Mouse (Mus musculus) retina, postnatal 1 day (tissue): ENCODE results near the gene Rps3a1.
"Not testable (repeated sequence)": the region's sequence is repeated elsewhere in the genome, so short reads cannot be mapped to it uniquely, and the experiment has no call there.

Source experiments
- DNase-seq: peaks from one replicate; pipeline ENCODE4 v3.0.0-alpha.2; 2012

Gene Rps3a1

DNA sequence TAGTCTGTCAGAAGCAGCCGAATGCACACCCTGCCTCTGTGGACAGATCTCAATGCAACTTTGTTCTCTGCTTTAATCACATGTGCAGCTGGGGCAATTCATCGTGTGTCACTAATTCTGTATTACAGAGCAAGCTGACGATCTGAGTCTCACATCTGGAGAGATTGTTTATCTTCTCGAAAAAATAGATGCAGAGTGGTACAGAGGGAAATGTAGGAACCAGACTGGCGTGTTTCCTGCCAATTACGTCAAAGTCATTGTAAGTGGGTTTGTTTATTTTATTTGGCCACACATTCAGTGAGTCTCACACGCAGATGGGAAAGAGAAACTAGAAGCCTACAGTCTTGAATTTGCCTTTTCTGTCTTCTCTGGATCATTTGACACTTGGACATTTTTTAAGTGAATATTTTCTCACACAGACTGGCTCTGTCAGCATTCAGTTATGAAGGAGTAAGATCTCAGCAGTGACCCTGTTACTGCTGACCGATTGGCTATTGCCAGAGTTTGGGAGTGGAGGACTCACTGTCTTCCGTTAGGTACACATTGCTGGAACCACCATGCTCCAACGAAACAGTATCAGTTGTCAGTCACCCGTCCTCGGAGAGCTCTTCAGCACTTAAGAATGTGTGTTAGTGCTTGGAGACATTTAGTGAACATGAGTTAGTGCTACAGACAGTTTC, 27.7 kb downstream of the Rps3a1 start:
- no peak for DNase-seq

DNA sequence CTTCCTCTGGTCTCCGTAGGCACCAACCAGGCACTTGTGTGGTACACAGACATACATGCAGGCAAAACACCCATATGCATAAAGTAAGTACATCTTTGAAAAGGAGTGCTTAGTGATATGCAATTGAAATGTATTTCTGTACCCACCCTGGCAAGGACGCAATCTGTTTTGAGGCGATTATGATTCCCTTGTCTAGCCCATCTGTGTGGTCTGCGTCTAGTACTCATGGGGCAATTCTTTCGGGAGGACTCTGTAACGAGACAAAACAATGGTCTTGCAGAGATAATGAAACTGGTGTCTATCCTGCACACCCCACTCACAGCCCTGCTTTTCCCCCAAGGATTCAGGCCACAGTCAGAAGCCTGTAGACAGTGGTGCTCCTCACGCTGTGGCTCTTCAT, 29.7 kb downstream of the Rps3a1 start:
- DNase-seq = no peak

DNA sequence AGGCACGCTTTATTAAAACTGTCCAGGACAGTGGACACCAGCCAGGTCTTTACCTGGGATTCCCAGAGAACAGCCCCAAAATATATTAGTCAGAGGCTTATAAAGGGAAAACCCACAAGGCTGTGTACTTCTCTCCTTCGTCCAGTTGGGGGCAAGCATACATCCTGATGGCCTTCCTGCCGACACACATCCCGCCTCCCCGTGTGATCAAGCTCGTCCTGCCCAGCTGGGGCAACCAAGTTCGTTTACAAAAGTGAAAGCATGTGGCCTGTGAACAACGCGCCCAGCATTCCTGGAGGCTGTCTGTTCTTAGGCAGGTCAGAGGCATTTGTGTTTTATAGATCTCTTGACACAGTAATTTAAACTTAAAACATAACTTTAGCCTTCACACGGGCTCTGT, 32.4 kb downstream of the Rps3a1 start:
- peak; percentile 71 for DNase-seq

DNA sequence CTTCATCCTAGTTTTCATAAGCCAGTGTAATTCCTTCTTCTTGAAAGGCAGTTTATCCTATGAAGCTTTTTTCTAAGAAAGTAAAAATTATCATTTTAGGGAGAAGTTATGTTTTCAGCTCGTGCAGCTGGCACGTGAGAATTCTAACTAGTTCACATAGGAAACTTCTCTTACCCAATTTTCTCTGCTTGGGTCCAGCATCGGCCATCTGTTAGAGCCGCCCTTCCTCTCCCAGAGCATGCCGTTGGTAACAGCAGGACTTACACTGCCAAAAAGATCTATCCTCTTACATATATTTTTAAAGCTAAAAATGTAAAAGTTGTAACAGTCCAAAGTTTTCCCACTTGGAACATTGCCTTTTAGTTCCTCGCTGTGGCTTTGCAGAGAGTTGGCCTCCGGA, 33.4 kb downstream of the Rps3a1 start:
- no peak for DNase-seq

DNA sequence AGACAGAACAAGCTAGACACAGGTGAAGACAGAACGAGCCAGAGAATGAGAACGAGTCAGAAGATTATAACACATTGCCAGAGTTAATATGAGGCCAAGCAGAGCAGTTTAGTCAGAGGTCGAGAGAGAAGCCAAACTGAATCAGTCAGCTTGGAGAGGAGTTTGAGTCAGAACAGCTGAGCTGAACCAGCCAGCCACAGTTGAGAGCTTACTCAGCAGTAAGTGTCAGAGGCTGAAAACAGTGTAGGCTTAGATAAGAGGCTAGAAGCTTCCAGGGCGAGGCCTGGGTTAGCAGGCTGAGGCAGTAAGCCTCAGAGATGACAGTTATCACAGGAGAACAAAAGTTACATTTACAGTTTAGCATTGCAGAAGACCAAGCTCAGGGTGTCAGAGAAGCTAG, 33.9 kb downstream of the Rps3a1 start:
- DNase-seq = no peak

DNA sequence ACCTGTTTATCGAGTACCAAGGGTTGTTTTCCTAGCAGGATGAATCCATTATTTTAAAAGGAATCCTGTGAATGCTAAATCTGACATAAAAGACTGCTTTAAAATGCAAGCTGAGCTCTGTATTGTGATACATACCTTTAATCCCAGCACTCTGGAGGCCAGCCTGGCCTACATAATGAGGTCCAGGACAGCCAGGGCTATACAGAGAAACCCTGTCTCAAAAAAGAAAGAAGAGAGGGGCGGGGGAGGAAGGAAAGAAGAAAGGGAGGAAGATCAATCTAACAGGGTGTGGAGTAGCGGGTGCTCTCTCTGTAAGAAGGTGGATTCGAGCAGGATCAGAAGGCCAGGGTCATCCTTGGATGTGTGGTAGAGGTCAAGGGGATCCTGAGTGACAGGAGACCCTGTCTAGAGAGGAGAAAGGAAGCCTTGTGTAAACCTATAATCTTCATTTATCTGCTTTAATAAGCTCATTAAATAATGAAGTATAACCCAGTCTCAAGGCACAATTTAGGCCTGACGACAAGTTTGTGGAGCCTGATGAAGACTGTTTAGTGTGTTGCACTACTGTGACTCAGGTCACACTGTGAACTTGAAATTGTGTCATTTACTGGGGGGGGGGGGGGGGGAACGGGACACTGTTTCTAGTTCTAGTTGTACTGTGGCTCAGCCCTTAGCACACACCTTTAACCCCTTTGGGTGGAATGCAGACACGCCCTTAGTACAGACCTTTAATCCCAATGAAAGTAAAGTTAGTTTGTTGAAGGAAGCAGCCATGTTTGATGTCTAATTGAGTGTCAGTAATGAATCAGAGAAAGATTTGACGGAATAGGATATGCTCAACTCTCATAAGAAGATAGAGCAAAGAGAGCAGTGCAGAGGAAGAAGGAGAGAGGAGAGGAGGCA, 34.6 kb downstream of the Rps3a1 start:
- no peak for DNase-seq

DNA sequence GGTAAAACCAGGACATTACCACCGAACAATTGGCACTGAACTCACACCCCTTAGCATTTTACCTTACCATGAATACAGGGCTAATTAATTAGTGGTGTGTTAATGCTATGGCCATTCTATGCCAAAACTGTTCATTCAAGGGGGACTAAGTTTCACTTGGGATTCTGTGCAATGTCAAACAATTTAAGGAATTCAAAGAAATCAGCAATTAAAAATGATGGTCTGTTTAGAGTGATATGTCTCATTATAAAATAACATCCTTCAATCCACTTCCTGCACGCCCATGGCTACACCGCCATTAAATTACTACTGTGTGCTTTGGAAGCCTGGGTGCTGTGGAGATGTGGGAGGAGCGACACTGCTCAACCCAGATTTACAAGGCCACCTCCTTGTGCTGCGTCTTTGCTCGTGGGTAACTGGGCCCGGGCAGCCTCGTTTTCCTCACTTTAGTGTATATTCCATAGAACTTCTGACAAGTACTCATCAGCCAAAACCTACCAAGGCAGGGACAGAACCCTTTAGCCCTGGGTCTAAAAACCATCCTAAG, 36.3 kb downstream of the Rps3a1 start:
- DNase-seq = no peak

DNA sequence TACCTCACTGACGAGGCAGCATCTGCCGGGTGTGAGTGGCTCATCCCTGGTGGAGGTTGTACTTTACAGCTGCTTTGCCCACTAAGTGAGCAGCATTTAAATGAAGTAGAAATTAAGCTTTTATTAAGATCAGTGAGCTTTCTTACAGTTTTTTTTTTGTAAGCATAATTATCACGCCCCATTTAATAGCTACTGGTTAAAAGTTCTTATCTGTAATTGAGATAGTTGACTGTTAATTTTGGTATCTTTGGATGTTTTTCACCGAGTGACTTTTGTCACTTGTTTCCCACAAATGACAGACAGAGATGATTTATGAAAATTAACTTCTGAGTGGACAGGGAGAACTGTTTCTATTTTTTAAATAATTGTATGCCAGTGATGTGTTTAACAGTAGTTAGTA, 37.6 kb downstream of the Rps3a1 start:
- no peak for DNase-seq

DNA sequence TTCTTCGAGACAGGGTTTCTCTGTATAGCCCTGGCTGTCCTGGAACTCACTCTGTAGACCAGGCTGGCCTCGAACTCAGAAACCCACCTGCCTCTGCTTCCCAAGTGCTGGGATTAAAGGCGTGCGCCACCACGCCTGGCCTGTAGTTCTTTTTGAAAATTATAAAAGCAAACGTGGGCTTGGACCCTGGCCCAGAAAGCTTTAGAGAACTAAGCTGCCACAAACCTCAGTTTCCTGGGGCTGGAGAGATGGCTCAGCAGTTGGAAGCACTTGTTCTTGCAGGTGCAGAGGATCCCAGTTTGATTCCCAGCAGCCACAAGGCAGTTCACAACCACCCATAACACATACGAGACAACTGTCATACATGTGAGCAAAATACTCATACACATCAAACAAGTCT, 38.1 kb downstream of the Rps3a1 start:
- not testable (repeated sequence) for DNase-seq

DNA sequence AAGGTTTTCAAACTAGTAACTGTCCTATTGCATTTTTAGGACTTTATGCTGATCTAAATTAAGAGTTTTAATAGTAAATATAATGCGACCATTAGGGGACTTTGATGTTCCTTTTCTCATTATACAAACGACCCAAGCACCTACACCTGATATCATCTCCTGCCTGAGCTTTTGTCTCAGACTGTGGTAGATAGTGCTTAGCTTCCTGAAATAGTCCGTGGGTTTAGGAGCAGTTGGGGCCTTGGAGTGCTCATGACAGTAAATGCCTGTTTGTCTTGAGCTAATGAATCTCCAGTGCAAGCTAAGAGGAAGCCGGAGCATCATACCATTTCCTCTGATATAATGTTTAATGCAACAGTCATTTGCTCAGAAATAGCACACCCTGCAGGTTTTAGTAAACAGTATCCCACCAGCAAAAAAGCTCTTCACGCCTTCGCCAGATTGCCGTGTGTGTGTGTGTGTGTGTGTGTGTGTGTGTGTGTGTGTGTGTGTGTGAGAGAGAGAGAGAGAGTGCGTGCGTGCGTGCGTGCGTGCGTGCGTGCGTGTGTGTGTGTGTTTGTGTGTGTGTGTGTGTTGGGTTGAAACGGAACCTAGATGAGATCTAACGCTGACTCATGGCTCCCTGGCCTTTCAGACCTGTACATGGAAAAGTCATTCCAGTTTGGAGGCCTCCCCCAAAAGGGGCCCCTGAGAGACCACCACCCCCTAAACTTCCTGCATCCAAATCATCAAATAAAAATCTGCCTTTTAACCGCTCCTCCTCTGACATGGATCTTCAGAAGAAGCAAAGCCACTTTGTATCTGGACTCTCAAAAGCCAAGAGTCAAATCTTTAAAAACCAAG, 38.8 kb downstream of the Rps3a1 start:
- DNase-seq = no peak

DNA sequence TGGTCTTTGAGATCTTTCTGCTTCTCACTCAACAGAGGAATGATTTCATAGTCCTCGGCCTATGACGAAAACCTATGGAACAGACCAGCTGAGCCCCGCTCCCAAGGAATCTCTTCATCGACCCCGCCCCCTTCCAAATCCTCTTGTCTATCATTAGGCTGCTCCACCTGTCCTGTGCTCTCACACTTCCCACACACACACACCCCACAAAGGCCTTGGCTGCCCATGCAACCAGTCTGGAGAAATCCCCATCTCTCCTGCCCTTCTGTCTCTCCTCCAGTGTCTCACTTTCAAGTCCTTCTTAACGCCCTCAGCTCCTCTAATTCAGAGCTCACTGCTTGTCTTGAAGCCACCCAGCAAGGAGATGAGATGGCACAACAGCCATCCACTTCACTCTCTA, 40.5 kb downstream of the Rps3a1 start:
- DNase-seq = no peak

DNA sequence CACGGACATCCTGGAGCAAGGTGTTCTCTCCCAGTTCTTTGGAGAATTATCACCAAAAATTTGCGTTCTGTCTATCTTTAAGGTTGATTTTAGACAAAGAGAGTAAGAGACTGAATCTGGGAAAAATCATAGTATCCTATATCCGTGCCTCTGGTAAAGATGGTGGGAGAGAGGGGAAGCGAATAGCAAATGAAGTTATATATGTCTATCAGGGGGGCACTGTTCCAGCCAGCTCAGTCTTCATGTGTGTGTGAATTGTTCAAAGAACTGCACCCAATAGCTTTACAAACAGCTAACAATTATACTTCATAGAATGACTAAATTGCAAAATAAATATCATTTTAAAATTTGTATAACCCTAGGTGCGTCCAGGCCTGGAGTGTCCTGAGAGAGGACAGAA, 48.6 kb downstream of the Rps3a1 start:
- no peak for DNase-seq

DNA sequence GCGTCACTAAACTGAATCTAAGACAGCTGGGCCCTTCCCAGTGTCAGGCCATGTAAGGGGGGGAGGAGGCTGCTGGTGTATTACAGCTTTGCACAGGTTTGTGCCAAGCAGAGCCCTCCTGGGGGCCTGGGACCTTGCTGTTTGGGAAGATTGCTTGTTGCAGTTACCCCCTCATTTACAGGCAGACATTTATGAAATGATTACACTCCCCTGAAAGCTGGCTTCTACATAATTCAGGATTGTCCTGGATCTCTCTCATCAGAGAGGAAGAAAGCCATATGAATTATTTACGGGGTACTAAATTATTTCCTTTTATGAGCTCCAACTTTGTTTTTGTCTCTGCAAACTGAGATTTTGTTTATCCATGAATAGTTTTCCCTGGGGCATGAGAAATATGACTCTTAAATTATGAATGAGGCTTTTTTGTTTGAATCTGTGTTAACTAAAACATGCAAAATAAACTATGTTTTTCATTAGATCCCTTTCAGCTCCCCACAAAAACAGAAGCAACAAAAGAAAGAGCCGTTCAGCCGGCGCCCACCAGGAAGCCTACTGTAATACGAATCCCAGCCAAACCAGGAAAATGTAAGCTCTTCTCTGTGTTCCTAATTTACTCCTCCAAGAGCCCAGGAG, 49.2 kb downstream of the Rps3a1 start:
- no peak for DNase-seq
